Mouse (Mus musculus): ENCODE measurements at regions not wholly inside any gene's neighbourhood (a gene's known extent, or its start where the extent isn't known, plus 50 kb on each side); places are given as distances from the start of the nearest gene placed in this dataset.
"Not testable (repeated sequence)": the region's sequence is repeated elsewhere in the genome, so short reads cannot be mapped to it uniquely, and the experiment has no call there.

- no peak for DNase-seq
Observed at GRCm38 (mm10) chr9:5424236-5424635, 79.0 kb downstream of the Casp12 start.

GRCm38 (mm10) chr9:5448180-5448579 lies 103.0 kb downstream of the Casp12 start:
- no peak for DNase-seq

GRCm38 (mm10) chr9:5456606-5457005 lies 111.4 kb downstream of the Casp12 start:
- DNase-seq = no peak

GRCm38 (mm10) chr9:5472012-5472411 lies 126.8 kb downstream of the Casp12 start:
- no peak for DNase-seq

- no peak for DNase-seq
Observed at GRCm38 (mm10) chr9:5474271-5474670, 129.0 kb downstream of the Casp12 start.

- DNase-seq = no peak
Observed at GRCm38 (mm10) chr9:5485258-5485657, 140.0 kb downstream of the Casp12 start.

- DNase-seq = no peak
Observed at GRCm38 (mm10) chr9:5496837-5497236, 151.6 kb downstream of the Casp12 start.

GRCm38 (mm10) chr9:5498306-5498705 lies 153.1 kb downstream of the Casp12 start:
- DNase-seq = no peak

- DNase-seq = no peak
Observed at GRCm38 (mm10) chr9:5525762-5526360, 180.6 kb downstream of the Casp12 start.

GRCm38 (mm10) chr9:5542604-5543003 lies 197.4 kb downstream of the Casp12 start:
- DNase-seq = no peak

GRCm38 (mm10) chr9:5575072-5575471 lies 229.8 kb downstream of the Casp12 start:
- no peak for DNase-seq

- not testable (repeated sequence) for DNase-seq
Observed at GRCm38 (mm10) chr9:5578168-5578567, 232.9 kb downstream of the Casp12 start.

GRCm38 (mm10) chr9:5595891-5596635 lies 250.8 kb downstream of the Casp12 start:
- DNase-seq = no peak

GRCm38 (mm10) chr9:5604019-5604418 lies 258.8 kb downstream of the Casp12 start:
- no peak for DNase-seq

- DNase-seq = no peak
Observed at GRCm38 (mm10) chr9:5605015-5605414, 259.8 kb downstream of the Casp12 start.

GRCm38 (mm10) chr9:5616725-5617124 lies 271.5 kb downstream of the Casp12 start:
- DNase-seq = no peak

- no peak for DNase-seq
Observed at GRCm38 (mm10) chr9:5623396-5623795, 278.2 kb downstream of the Casp12 start.

GRCm38 (mm10) chr9:5627521-5627920 lies 282.3 kb downstream of the Casp12 start:
- no peak for DNase-seq

- no peak for DNase-seq
Observed at GRCm38 (mm10) chr9:5634461-5634953, 289.3 kb downstream of the Casp12 start.

- DNase-seq = peak in 1 of 2 experiments; percentile 5
Observed at GRCm38 (mm10) chr9:5634969-5635368, 289.7 kb downstream of the Casp12 start.

GRCm38 (mm10) chr9:5663886-5664285 lies 318.7 kb downstream of the Casp12 start:
- DNase-seq = no peak

GRCm38 (mm10) chr9:5673551-5673950 lies 328.3 kb downstream of the Casp12 start:
- DNase-seq = no peak

GRCm38 (mm10) chr9:5708482-5708881 lies 363.3 kb downstream of the Casp12 start:
- DNase-seq = no peak

GRCm38 (mm10) chr9:5709480-5709879 lies 364.2 kb downstream of the Casp12 start:
- no peak for DNase-seq
